Mouse (Mus musculus) spleen, adult 12 weeks (tissue): Measurements from ENCODE around the gene Hivep1.

Source experiments
- DNase-seq: peaks from one replicate; pipeline ENCODE4 v3.0.0; 2022; ENCODE audit warnings: low spot score

Gene Hivep1

DNA sequence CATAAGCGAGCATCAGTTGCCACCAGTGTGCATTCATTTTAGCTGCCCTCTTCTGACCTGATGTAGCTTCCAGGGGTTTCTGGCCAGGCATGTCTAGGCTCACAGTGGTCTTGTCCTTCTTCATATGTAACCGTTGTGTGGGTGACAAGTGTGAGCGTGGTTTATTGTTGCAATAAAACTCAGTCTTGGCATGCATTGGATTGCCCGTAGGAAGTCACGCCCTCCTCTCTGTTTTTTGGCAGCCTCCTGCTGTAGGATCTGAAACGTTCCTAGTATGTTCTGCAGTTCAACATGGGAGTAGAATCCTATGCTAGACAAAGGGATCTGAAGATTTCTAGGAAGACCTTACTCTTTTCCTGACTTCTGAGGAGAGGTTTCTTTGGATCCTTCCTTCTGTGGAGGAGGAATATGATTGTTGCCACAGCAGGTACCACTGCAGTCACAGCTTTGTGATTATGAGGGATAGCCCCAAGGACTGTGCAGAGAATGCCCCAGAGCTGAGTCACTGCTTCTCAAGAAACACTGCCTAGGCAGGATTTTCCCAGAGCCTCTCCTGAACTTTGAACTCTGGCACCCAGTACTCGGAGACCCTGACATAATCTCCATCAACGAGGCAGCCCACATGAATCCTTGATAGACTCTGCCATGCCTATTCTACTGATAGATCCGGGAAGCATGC is 182.1 kb downstream of the Hivep1 start:
- no peak for DNase-seq

DNA sequence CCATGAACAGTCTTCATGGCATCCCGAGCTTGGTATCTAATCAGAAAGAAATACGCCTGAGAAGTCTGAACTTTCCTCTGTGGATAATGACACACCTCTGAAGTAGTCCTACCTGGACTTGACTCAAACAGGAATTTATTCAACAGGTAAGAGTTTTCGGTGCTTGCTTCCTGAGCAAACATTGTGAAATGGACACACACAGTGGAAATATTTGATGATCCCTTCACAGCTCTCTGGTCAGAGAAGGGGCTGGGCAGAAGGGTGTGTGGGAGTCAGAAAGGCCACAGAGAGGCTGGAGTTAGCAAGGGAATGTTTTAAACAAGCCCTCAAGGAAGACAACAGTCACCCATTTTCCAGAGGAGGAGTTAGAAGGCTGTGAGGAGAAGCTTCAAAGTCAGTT is 186.7 kb downstream of the Hivep1 start:
- DNase-seq = no peak

DNA sequence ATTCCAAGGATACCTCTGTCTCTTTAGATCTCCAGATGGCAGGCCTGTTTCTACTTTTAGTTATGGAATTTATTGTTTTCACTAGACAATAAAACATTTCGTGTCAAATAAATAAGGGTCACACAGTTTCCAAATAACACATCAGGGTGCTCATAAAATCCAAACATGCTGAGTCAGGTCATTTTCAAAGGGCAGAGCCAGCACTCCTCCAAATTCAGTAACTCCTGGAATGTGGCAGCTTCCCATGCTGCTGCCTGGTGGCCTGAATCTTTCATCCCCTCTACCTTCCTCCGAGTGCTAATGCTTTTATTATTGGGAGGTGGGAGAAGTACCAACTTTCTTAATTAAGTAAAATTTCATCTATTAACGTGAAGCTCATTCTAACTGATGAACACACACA is 190.3 kb downstream of the Hivep1 start:
- no peak for DNase-seq
